9 mouse cellular contexts compared by ENCODE assay signal in genomic region chr4:124695786-124696516, GRCm38 (mm10). TPM values are rescaled to one million over a fixed set of nuclear protein-coding genes. Genes with fewer than 3 reads are reported as not detected.
A peak's percentile ranks its signal among the peaks of the same experiment; 100 is the strongest.
DNase-seq lines count a peak whose midpoint lies in the region; ATAC-seq and TF ChIP-seq lines count a peak whose summit lies in the region.
"Had no signal": no experiment of that assay in that cellular context is flagged by ENCODE, and none has a peak within 500 bp of the region (broad histone marks: within the 10 kb centered on the region; RNA-seq: fewer than 3 reads in every experiment).

No protein-coding gene starts in this region.

- peak overlapping the region; percentile 19; the same call in 1 of the 2 replicates for H3K27ac ChIP-seq in CH12.LX (ENCODE audit: insufficient read depth, low read depth)
- peak overlapping the region; percentile 35; the same call in 1 of the 2 replicates for H3K27ac ChIP-seq in liver, embryonic 16.5 days (ENCODE audit: low read length)
- no peak overlapping the region for H3K27ac ChIP-seq in midbrain, embryonic 13.5 days

- no peak for TF ChIP-seq RAD21 in CH12.LX (IDR thresholded peaks at IDR 0.05; ENCODE audit: low read depth, low read length)

- 5% methylated on average over 18 of the region's 18 CpGs for WGBS in liver, embryonic 16.5 days (ENCODE audit: insufficient replicate concordance)
- WGBS in midbrain, embryonic 13.5 days, result 18% methylated on average over 18 of the region's 18 CpGs

- H3K4me3 ChIP-seq in CH12.LX (replicated peaks in 1 of 3; ENCODE audit: low read depth in 2 of 3, low read length in 2 of 3, poor library complexity in 1 of 3), result peak overlapping the region in 2 of 3 experiments; percentile 8 to 29
- H3K4me3 ChIP-seq in liver, embryonic 16.5 days (ENCODE audit: low read depth, low read length), result peak overlapping the region; percentile 35
- H3K4me3 ChIP-seq in midbrain, embryonic 13.5 days (replicated peaks), result no peak overlapping the region

- no peak for ATAC-seq in CD4-positive, CD25-positive, alpha-beta regulatory T cell, adult 4 months
- no peak for ATAC-seq in liver, embryonic 16.5 days (ENCODE audit: low read depth)
- ATAC-seq in midbrain, embryonic 13.5 days, result no peak

- no peak for TF ChIP-seq EP300 in CH12.LX (IDR thresholded peaks at IDR 0.05; ENCODE audit: low read length)

- in situ Hi-C loops in CH12.LX (cut with MboI; ENCODE audit: low pct_ligation_motif_present, low pct_unique_long_range_greater_than_20kb, low sequenced_read_pairs), result no loop called here

- dilution Hi-C loops in CH12.LX (cut with MboI; ENCODE audit: extremely low pct_ligation_motif_present, extremely low pct_unique_long_range_greater_than_20kb, low sequenced_read_pairs), result no loop called here

- TF ChIP-seq CTCF in CH12.LX (conservative IDR thresholded peaks at IDR 0.05 in 1 of 2, IDR thresholded peaks at IDR 0.05 in 1 of 2; ENCODE audit: low read depth in 2 of 2, low read length in 2 of 2), result no peak

- H3K4me1 ChIP-seq in CH12.LX (ENCODE audit: control insufficient read depth in 1 of 2, insufficient read depth in 2 of 2), result peaks cover 3 to 38% of the 10 kb centered on the region in 2 experiments; a peak in 3 of 4 replicates
- H3K4me1 ChIP-seq in liver, embryonic 16.5 days (ENCODE audit: control insufficient read depth, low read depth, low read length), result peaks cover 36% of the 10 kb centered on the region
- peaks cover 38% of the 10 kb centered on the region for H3K4me1 ChIP-seq in midbrain, embryonic 13.5 days (replicated peaks)

- peaks cover 24% of the 10 kb centered on the region for H3K79me2 ChIP-seq in CH12.LX (replicated peaks; ENCODE audit: control insufficient read depth, extremely low read depth, insufficient read depth, poor library complexity, severe bottlenecking)

- peak overlapping the region; percentile 6; the same call in 1 of the 2 replicates for H3K9ac ChIP-seq in CH12.LX (ENCODE audit: insufficient read depth, low read depth)
- H3K9ac ChIP-seq in liver, embryonic 16.5 days (ENCODE audit: low read depth, low read length), result peak overlapping the region; percentile 36; the same call in 1 of the 2 replicates
- no peak overlapping the region for H3K9ac ChIP-seq in midbrain, embryonic 13.5 days (replicated peaks)

- peak overlapping the region; percentile 14; the same call in 1 of the 2 replicates for H3K4me2 ChIP-seq in CH12.LX (ENCODE audit: insufficient read depth, low read depth, poor library complexity, severe bottlenecking)
- H3K4me2 ChIP-seq in liver, embryonic 16.5 days (ENCODE audit: low read depth, low read length), result peak overlapping the region; percentile 47
- H3K4me2 ChIP-seq in midbrain, embryonic 13.5 days (replicated peaks), result no peak overlapping the region

- H3K36me3 ChIP-seq in CH12.LX (replicated peaks in 1 of 2; ENCODE audit: control insufficient read depth in 1 of 2, insufficient read depth in 1 of 2, low read length in 1 of 2), result peaks cover 0 to 1% of the 10 kb centered on the region in 2 experiments
- H3K36me3 ChIP-seq in liver, embryonic 16.5 days (ENCODE audit: control insufficient read depth, insufficient read depth), result no peaks in the 10 kb centered on the region
- H3K36me3 ChIP-seq in midbrain, embryonic 13.5 days, result no peaks in the 10 kb centered on the region

- H3K27me3 ChIP-seq in CH12.LX (replicated peaks), result no peaks in the 10 kb centered on the region
- peaks cover 5% of the 10 kb centered on the region for H3K27me3 ChIP-seq in liver, embryonic 16.5 days (ENCODE audit: control insufficient read depth, insufficient read depth, low read depth, low read length)
- peaks cover 28% of the 10 kb centered on the region for H3K27me3 ChIP-seq in midbrain, embryonic 13.5 days

- peaks cover 2% of the 10 kb centered on the region for H3K9me3 ChIP-seq in CH12.LX (replicated peaks; ENCODE audit: low read length)
- H3K9me3 ChIP-seq in liver, embryonic 16.5 days (replicated peaks; ENCODE audit: control insufficient read depth, low read length), result no peaks in the 10 kb centered on the region
- H3K9me3 ChIP-seq in midbrain, embryonic 13.5 days, result no peaks in the 10 kb centered on the region

- peak; percentile 48 for DNase-seq in CD4-positive, CD25-positive, alpha-beta regulatory T cell, adult 2 months (ENCODE audit: low read depth, low spot score)
- DNase-seq in CH12.LX (ENCODE audit: extremely low read depth), result no peak
- DNase-seq in induced T-regulatory cell, adult 2 months (ENCODE audit: low read depth), result peak; percentile 49
- no peak for DNase-seq in retina, embryonic 14.5 days (ENCODE audit: low spot score)
- DNase-seq in layer of hippocampus, postnatal 10 days (ENCODE audit: low spot score in 2 of 2), result no peak
- DNase-seq: cerebellum, adult 2 months had no signal

- no peak for TF ChIP-seq POLR2A in CH12.LX (IDR thresholded peaks at IDR 0.05; ENCODE audit: low read depth, low read length)

TF ChIP-seq in CH12.LX, 34 proteins besides CTCF, POLR2A, EP300 and RAD21:
- TF ChIP-seq PAX5 (IDR thresholded peaks at IDR 0.05; ENCODE audit: low read length), result no peak
- TF ChIP-seq MAZ (IDR thresholded peaks at IDR 0.05; ENCODE audit: low read depth, low read length), result 0 out of 2 replicates have a peak, but pooled peaks have one; percentile 40
- TF ChIP-seq MAX (IDR thresholded peaks at IDR 0.05; ENCODE audit: low read length), result peak; percentile 39; the same call in 1 of the 2 replicates

RNA-seq across cellular contexts. Expression of gene Utp11, which starts 2.6 kb away (rescaled TPM):
- polyA plus RNA-seq in CD4-positive, CD25-positive, alpha-beta regulatory T cell, adult 4 months (2017; shearing (Covaris generic)), result 10 to 100 TPM; 83.1 to 87.9 TPM
- total RNA-seq in CH12.LX (2012; rRNA removed), result 52.7 and 63.2 TPM in 2 replicates
- total RNA-seq in CH12.LX (2014; rRNA removed), result 78.1 and 84.4 TPM in 2 replicates
- polyA plus RNA-seq in CH12.LX (2012; ENCODE audit: insufficient read length, low read depth), result 102 and 107 TPM in 2 replicates
- 19.9 and 22.7 TPM in 2 replicates for polyA plus RNA-seq in liver, embryonic 16.5 days (2015; fragmentation: Nextera tagmentation; extraction: Ambion mirVana)
- polyA plus RNA-seq in midbrain, embryonic 13.5 days (2015; fragmentation: Nextera tagmentation; extraction: Ambion mirVana), result 48.3 and 51.1 TPM in 2 replicates
- 10 to 100 TPM; 17.8 to 18.5 TPM for total RNA-seq in layer of hippocampus, postnatal 10 days (2021)

RNA-seq across cellular contexts. Expression of gene Fhl3, which starts 4.5 kb away (rescaled TPM):
- polyA plus RNA-seq in CD4-positive, CD25-positive, alpha-beta regulatory T cell, adult 4 months (2017; shearing (Covaris generic)), result 10 to 100 TPM in 1 of 2 experiments, 1 to 10 TPM in 1; 6.6 to 11.0 TPM
- total RNA-seq in CH12.LX (2012; rRNA removed) (10.4 and 10.8 TPM in 2 replicates), CH12.LX (2014; rRNA removed) (3.6 and 4.1 TPM in 2 replicates)
- 14.8 and 20.8 TPM in 2 replicates for polyA plus RNA-seq in CH12.LX (2012; ENCODE audit: insufficient read length, low read depth)
- polyA plus RNA-seq in liver, embryonic 16.5 days (2015; fragmentation: Nextera tagmentation; extraction: Ambion mirVana), result 2.5 TPM in 2 replicates
- 2.8 and 3.0 TPM in 2 replicates for polyA plus RNA-seq in midbrain, embryonic 13.5 days (2015; fragmentation: Nextera tagmentation; extraction: Ambion mirVana)
- total RNA-seq in layer of hippocampus, postnatal 10 days (2021), result 1 to 10 TPM; 4.3 to 5.0 TPM

RNA-seq across cellular contexts. Expression of gene Sf3a3, which starts 18.6 kb away (rescaled TPM):
- polyA plus RNA-seq in CD4-positive, CD25-positive, alpha-beta regulatory T cell, adult 4 months (2017; shearing (Covaris generic)), result 100 to 1,000 TPM; 104 to 108 TPM
- 100 and 129 TPM in 2 replicates for total RNA-seq in CH12.LX (2012; rRNA removed)
- total RNA-seq in CH12.LX (2014; rRNA removed), result 122 and 146 TPM in 2 replicates
- 134 and 156 TPM in 2 replicates for polyA plus RNA-seq in CH12.LX (2012; ENCODE audit: insufficient read length, low read depth)
- polyA plus RNA-seq in liver, embryonic 16.5 days (2015; fragmentation: Nextera tagmentation; extraction: Ambion mirVana), result 49.4 and 54.4 TPM in 2 replicates
- 147 and 153 TPM in 2 replicates for polyA plus RNA-seq in midbrain, embryonic 13.5 days (2015; fragmentation: Nextera tagmentation; extraction: Ambion mirVana)
- total RNA-seq in layer of hippocampus, postnatal 10 days (2021), result 10 to 100 TPM; 36.8 to 41.3 TPM

RNA-seq across cellular contexts. Expression of gene Pou3f1, which starts 39.3 kb away (rescaled TPM):
- not detected for polyA plus RNA-seq in CD4-positive, CD25-positive, alpha-beta regulatory T cell, adult 4 months (2017; shearing (Covaris generic))
- total RNA-seq in CH12.LX (2012; rRNA removed), result not detected in 2 replicates
- total RNA-seq in CH12.LX (2014; rRNA removed), result not detected in 2 replicates
- polyA plus RNA-seq in CH12.LX (2012; ENCODE audit: insufficient read length, low read depth), result not detected in 2 replicates
- not detected in 2 replicates for polyA plus RNA-seq in liver, embryonic 16.5 days (2015; fragmentation: Nextera tagmentation; extraction: Ambion mirVana)
- polyA plus RNA-seq in midbrain, embryonic 13.5 days (2015; fragmentation: Nextera tagmentation; extraction: Ambion mirVana), result 14.2 and 19.3 TPM in 2 replicates
- total RNA-seq in layer of hippocampus, postnatal 10 days (2021), result 10 to 100 TPM; 48.6 to 55.5 TPM

RNA-seq across cellular contexts. Expression of gene Inpp5b, which starts 45.7 kb away (rescaled TPM):
- 100 to 1,000 TPM in 1 of 2 experiments, 10 to 100 TPM in 1; 88.0 to 146 TPM for polyA plus RNA-seq in CD4-positive, CD25-positive, alpha-beta regulatory T cell, adult 4 months (2017; shearing (Covaris generic))
- total RNA-seq in CH12.LX (2012; rRNA removed) (25.9 and 26.2 TPM in 2 replicates), CH12.LX (2014; rRNA removed) (30.2 and 34.0 TPM in 2 replicates)
- 21.1 and 25.6 TPM in 2 replicates for polyA plus RNA-seq in CH12.LX (2012; ENCODE audit: insufficient read length, low read depth)
- polyA plus RNA-seq in liver, embryonic 16.5 days (2015; fragmentation: Nextera tagmentation; extraction: Ambion mirVana), result 32.7 and 39.1 TPM in 2 replicates
- 25.4 and 30.4 TPM in 2 replicates for polyA plus RNA-seq in midbrain, embryonic 13.5 days (2015; fragmentation: Nextera tagmentation; extraction: Ambion mirVana)
- 10 to 100 TPM; 37.8 to 38.9 TPM for total RNA-seq in layer of hippocampus, postnatal 10 days (2021)

Comparison
In these comparisons a context has a peak if more than half of its experiments do, and no peak if none do; other contexts are left out.
1. DNase-seq: peak in CD4-positive, CD25-positive, alpha-beta regulatory T cell, adult 2 months (single experiment) and induced T-regulatory cell, adult 2 months (single experiment); none in CH12.LX (single experiment), retina, embryonic 14.5 days (single experiment) and layer of hippocampus, postnatal 10 days (0 of 2).